Mouse (Mus musculus) brain, embryonic 14.5 days (tissue): Measurements from ENCODE around the gene Hs3st3a1. TPM values are rescaled to one million over a fixed set of nuclear protein-coding genes. Genes with fewer than 3 reads are reported as not detected.

ENCODE experiments used
- DNase-seq: peaks from one replicate; pipeline ENCODE4 v3.0.0-alpha.2; 2011; ENCODE audit warnings: low read depth
- CTCF ChIP-seq: fragments of 200-500 bp; IDR thresholded peaks from 2 replicates; pipeline ENCODE4 v1.5.1; 2012; ENCODE audit warnings: inconsistent platforms, mild to moderate bottlenecking, moderate library complexity, borderline replicate concordance; ENCODE audit not compliant: insufficient read depth, insufficient read length; ENCODE audit errors: extremely low read depth
- POLR2A ChIP-seq: fragments of 200-500 bp; IDR thresholded peaks from 2 replicates; pipeline ENCODE4 v1.6.1; 2012; ENCODE audit warnings: mild to moderate bottlenecking, inconsistent platforms, borderline replicate concordance; ENCODE audit not compliant: poor library complexity, insufficient read depth, insufficient read length, severe bottlenecking; ENCODE audit errors: extremely low read depth
- polyA plus RNA-seq: library from polyadenylated mRNA; depleted of rRNA; stranded (reverse); fragments of >200 nt; gene quantifications from 2 replicates; pipeline ENCODE4 v1.2.3, GENCODE M21; 2012

The Hs3st3a1 gene
- polyA plus RNA-seq, 1 experiment: 2.6 TPM

DNA sequence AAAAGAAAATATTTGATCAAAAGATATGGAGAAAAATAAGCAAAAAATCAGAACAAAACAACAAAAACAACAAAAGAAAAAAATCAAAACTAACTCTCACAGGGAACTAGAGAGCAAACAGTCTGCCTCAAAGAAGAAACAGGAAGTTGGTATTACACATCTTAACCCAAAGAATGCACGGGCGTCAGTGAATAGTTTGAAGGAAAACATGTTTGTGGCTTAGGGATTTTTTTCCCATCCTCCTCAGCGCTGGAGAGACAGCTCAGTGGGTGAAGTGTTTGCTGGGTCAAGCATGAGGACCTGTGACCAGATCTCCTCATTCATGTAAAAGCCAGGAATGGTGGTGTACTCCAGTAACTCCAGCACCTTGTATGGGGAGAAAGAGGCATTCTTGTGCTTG lies 61.5 kb downstream of the Hs3st3a1 start:
- TF ChIP-seq CTCF (no peak), POLR2A (no peak)
- DNase-seq: no peak

DNA sequence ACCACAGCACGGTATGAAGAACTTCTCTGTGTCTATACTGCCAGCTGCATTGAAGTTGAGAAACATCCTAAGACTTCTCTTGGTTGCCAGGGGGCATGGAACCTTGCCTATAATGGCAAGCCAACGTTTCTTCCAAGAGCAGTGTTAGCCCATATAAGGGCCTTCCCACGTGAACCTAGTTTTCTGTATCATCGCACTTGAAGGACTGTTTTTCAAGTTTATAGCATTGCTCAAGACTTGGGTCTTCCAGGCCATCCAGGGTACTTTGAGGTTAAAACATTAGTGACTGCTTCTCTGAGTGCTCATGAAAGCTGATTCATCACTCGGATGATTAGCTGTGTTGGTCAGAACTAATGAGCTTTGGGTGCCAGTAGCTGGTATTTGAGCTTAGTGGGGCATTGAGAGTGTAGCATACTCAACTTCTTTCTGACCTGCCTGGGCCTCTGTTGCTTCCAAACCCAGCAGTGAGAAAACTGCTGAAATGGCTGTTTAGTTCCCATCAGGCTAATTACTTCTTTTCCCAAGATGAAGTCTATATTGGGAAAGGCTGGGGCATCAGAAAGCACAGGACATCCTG lies 65.5 kb downstream of the Hs3st3a1 start:
- no peak for DNase-seq
- TF ChIP-seq POLR2A (no peak), CTCF (no peak)

DNA sequence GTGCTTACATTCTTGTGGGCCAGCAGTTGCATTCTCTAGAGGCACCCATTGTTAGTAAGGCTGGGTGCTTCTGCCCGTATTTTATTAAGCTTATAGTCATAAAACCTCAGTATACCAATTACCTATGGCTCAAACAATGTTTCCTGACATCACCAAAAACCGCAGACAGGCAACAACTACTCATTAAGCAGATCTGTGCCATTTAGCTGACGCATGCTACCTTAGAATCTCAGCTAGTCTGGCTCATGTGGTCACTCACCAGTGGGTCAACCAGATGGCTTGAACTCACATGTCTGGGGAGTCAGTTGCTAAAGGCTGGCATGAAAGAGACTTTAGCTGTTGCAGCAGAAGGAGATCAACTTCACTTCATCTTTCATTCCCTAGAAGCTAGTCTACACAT lies 67.9 kb downstream of the Hs3st3a1 start:
- DNase-seq: no peak

DNA sequence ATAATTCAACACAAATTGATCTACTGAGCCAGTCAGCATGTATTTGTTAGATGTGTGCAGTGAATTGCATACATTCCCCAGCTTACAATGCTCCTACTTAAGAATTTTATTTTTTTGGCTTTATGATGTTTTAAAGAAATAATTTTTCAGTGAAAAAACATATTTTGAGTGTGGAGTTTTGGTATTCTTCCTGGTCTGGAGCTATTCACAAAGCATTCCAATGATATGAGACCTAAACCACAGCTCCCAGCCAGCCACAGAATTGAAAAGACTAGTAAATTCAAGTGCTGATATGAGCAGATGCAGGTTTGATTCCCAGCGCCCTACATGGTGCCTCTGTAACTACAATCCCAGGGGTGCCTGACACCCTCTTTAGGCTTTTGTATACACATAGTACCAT lies 70.8 kb downstream of the Hs3st3a1 start:
- no peak for DNase-seq
- no peak for TF ChIP-seq POLR2A
- no peak for TF ChIP-seq CTCF

More for the DNA sequence above, 67.9 kb downstream of the Hs3st3a1 start:
- TF ChIP-seq CTCF (no peak), POLR2A (no peak)

DNA sequence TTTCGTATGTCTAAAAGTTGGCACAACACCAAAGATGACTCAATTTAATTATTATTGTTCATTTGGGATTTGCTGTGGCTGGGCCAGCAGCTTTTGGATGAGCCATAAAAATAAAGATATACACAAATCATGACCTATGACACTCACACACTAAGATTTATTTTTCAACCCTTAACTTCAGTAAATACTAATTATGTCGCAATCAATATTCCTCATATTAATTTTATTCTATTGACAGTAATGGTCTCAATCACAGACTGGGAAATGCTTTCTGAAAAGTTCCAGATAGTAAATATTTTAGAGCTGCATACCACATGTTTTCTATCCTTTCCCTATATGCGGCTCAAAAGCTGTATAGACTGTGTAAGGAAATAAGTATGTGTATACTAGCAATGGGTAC lies 71.9 kb downstream of the Hs3st3a1 start:
- no peak for TF ChIP-seq POLR2A
- no peak for TF ChIP-seq CTCF

DNA sequence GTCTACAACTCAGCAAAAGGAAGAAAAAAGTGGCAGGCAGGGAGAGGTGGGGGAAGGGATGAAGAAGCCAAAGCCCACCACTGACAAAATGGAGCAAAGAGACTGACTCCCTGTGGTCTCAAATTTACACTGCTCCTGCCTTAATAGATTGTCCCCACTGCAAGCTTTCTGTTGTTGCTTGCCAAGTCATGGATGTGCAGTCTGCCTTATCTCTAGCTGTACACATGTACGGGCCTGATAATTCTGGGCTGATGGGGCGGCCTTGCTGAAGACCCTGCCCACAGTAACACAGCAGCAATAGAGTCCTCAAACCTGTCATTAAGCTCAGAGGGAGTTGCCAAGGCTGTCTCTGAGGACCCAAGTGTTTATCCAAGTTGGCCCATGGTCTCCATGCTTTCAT lies 74.0 kb downstream of the Hs3st3a1 start:
- no peak for DNase-seq
- TF ChIP-seq CTCF: no peak
- no peak for TF ChIP-seq POLR2A

More for the DNA sequence above, 71.9 kb downstream of the Hs3st3a1 start:
- no peak for DNase-seq

DNA sequence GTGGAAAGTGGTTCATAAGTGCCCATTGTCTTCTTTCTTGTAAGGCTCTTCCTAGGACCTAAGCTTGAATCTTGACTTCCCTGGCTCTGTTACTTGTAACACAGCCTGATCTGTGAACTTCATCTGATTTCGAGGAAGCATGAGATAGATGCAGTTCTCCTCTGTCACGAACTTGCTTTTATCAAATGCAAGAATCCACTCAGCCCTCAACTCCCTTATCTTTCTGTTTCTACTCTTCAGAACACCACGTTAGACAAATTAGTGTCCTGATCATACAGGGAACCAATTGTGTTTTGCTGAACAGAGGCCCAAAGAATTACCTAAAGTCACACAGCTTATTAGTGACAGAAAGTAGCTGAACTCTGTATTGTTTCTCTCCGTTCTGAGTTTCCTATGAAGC lies 77.2 kb downstream of the Hs3st3a1 start:
- TF ChIP-seq POLR2A (no peak), CTCF (no peak)
- DNase-seq: no peak

DNA sequence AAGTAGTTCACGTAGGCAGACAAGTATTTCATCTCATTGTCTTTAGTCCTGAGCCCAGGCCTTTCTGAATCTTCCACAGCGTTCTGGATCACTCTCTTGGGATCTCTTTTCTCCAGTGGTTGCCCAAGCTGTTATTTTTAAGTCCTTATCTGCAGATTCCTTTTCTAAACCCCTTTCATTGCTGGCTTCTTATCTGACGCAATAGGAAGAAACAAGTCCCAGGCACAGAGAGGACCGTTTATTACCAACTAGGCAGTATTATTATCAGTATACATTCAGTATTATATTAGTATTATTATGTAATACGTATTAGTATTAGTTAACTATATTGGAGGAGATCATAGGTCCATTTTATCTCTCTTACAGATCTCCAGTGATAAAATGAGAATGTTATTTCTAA lies 78.3 kb downstream of the Hs3st3a1 start:
- TF ChIP-seq CTCF: no peak
- no peak for TF ChIP-seq POLR2A

DNA sequence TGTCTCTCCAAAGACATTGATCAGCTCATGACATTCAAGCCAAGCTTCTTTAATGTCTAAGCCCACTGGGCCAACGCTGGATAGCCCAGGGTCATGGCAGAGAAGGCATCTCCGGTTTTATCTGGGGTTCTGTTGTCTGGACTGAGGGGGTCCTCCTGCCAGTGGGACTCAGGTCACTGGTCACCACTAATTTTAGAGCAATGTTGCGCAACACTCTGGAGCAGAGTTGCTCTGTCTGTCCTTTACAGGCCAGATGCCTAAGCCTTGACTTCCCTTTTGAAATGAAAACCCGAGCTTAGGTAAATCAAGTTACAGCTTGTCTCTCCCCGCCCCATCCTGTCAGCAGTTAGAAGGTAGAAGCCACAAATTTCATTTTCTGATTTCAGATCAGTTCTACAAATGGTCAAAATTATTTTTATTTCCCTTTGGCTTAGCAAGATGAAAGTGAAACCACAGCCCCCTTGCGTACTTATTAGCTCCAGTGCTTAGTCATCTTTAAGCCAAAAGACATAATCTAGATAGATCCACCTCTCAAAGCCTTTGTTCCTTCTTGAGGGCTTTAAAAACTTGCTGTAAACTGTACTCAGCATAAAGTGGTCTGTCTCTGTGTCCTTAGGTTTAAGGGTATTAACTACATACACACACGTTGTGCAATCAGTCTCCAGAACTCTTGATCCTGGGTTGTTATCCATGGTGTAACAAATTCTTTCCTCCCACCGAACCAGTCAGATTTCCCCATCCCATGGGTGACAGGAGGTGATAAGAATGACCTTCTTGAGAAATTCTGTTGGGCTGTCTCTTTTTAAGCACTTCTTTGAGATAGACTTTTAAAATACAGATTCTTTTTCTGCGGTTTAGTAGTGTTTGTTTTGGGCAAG lies 81.8 kb downstream of the Hs3st3a1 start:
- no peak for DNase-seq
- TF ChIP-seq CTCF (no peak), POLR2A (no peak)

More for the DNA sequence above, 78.3 kb downstream of the Hs3st3a1 start:
- no peak for DNase-seq

DNA sequence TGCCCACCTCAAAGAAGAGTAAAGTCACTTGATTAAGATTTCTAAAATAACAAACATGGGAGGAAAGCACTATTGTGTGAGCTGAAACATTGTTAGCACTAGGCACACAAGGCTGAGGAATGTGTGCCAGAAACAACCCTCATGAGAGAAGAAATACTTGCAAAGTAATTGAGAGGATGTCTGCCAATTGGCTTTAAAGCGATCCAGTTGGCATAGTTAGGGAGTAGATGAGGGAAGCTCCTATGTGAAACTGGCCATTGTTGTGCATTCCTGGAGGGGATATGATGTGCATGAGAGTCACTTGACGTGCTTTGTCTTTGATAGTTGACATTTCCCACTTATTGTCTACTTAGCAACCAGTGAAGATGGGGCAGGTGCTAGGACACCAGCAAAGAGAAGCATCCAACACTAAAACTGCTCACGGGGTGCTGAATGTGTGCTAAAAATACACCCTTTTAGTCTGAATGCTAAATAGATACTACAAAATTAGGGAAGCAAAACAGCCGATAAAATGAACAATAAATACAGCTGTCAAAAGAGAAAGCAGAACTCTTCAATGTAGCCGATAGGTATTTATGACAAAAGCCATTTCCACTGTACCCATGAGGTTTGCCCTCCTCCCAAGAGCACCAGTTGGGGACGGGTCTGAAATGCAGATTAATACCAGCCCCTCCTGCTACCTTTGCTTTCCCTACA lies 83.2 kb downstream of the Hs3st3a1 start:
- DNase-seq: peak; percentile 81
- TF ChIP-seq CTCF (no peak), POLR2A (no peak)

DNA sequence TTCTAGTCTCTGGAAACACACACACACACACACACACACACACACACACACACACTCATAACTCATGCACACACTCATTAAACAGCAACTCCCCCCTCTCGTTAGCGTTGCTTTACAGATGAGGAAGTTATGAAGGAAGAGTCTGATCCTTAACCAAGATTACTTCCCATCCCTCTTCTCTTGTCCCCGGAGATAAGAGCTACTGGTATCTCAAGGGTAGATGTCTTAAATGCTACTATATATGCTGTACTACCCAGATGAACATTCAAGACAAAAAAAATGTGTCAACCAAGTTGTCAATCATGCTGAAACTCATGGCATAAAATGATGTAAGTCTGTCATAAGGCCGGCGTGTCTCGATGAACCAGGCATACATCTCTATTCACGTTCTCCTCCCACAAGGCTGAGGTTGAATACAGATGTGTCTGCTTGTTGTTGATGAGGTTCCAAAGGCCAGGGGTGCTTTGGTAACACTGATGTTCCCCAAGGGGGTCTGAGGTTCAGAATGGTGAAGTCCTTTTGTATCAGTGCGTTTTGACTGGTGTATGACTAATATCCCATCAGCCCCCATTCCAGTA lies 89.0 kb downstream of the Hs3st3a1 start:
- TF ChIP-seq POLR2A (no peak), CTCF (no peak)
- no peak for DNase-seq
